Mouse (Mus musculus): ENCODE measurements around the gene Bcl2l12.
A peak's percentile ranks its signal among the peaks of the same experiment; 100 is the strongest.

Bcl2l12 gene

DNA sequence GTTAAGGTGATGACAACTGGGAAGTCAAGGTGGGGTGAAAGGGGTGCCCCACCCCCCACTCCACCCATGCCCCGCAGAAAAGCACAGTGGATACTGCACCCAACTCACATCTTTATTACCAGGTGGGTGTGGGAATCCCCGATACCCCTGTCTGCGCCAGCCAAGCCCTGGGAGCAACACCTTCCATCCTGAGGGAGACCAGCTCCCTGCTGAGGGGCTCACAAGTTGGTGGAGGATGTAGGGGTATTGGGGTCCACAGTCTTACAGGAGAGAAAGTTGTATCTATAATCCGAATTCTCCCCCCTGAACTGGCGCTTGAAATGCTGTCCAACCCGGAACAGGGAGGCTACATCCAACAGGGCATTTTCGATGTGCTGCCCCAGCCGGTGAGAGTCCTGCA lies 39.2 kb downstream of the Bcl2l12 start:
- DNase-seq (ENCODE audit: low spot score): no peak

DNA sequence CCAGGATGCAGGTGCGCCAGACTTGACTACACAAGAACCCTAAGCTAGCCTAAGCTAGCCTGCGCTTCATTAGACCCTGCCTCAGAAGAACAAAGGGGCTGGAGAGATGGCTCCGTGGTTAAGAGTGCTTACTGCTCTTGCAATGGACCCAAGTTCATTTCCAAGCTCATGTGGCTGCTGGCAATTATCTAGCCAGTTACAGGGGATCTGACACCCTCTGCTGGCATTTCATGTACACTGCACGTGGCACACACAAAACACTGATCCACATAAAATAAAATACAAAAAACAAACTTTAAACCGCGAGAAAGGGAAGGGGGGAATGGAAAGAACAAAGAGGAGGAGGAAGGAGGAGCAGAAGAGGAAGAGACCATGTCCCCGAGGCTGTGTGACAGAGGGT lies 40.3 kb downstream of the Bcl2l12 start:
- no peak for DNase-seq (ENCODE audit: low spot score)

DNA sequence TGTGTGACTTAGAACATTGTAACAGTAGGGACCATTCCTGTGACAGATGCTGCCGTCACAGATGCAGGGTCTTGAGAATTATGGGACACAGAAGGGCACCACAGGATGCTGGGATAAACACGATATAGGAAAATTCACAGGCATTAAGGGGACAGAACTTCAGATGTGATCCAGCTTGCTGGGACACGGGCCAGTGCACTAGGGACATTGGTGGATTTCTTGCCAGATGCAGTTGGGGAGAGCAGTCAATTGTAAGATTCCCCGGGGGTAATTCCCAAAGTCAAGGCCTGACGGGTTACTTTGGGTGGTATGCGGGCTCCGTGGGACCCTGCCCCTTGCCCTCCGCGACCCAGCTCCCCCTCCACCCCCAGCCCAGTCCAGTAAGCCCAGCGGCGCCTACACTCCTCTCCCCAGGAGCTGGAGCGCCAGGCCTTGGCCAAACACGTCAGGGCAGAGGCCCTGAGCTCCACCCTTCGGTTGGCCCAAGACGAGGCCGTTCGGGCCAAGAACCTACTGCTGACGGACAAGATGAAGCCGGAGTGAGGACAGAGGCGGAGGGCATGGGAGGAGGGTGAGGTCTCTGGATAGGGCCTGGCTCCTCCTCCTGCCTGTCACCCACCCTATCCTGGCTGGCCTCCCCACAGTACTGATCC lies 41.2 kb downstream of the Bcl2l12 start:
- DNase-seq (ENCODE audit: low spot score): no peak

DNA sequence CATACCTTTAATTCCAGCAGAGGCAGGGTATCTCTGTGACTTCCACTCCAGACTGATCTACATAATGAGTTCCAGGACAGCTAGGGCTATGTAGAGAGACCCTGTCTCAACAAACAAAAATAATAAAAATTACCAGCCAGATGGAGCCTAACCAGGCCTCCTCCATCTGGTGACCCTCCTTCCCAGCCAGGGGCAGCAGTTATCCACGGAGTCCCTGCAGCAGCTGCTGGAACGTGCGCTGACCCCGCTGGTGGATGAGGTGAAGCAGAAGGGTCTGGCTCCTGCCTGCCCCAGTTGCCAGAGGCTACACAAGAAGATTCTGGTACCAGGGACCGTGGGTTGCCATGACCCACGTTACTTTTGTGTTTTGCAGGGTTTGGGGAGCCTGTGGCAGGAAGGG lies 42.2 kb downstream of the Bcl2l12 start:
- DNase-seq (ENCODE audit: low spot score): no peak

DNA sequence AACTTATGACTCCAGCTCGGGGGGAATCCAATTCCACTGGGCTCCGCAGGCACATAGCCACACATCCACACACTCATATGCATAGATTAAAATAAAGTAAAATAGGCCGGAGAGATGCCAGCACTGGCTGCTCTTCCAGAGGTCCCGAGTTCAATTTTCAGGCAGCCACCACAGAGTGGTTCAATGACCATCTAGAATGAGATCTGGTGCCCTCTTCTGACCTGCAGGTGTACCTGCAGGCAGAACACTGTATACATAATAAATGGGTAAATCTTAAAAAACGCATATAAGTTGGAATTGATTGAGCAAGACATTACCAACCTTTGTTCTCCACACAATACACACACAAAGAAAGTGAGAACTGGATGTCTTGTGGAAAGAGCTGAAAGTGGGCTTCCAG lies 42.9 kb downstream of the Bcl2l12 start:
- no peak for DNase-seq (ENCODE audit: low spot score)

DNA sequence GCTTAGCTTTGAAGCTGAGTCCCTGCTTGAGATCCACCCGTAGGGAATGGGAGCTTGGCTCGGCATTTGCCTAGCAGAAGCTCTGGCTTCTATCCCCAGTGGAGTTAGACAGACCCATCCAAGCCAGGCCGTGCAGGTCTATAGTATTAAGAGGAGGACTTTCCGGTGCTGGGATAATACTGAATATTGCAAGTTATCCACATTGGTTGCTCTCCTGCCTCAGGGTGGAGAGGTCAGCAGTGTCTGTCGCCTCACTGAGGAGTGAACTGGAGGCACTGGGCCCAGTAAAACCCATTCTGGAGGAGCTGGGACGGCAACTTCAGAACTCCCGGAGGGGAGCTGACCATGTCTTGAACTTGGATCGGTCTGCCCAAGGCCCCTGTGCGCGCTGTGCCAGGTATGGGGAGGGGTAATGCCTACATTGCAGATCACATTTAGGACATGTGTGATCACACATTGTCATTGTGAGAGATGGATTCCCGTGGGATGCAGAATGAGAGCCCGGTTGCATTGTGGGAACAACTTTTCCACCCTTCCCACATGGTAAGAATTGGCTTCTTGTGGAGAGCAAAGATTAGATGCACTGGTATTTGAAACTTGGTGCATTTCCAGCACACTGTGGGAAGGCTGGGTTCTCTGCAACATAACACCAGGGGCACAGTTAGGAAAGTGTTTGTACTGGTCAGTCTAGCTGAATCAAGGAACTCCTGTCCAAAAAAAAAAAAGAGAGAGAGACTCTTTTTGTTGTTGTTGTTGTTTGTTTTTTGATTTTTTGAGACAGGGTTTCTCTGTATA lies 44.2 kb downstream of the Bcl2l12 start:
- DNase-seq (ENCODE audit: low spot score): no peak

DNA sequence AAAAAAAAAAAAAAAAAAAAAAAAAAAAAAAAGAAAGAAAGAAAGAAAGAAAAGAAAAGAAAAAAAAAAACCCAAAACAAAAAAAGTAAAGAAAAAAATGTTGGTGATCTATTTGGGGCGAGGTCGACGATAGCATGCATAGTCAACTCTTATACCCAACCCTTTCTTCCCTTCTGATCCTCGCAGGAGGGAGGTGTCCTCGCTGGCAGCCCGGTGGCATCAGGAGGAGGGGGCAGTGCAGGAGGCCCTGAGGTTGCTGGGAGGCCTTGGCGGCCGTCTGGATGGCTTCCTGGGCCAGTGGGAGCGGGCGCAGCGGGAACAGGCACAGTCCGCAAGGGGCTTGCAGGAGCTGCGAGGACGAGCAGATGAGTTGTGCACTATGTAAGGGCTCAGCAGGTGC lies 45.0 kb downstream of the Bcl2l12 start:
- DNase-seq (ENCODE audit: low spot score): no peak

DNA sequence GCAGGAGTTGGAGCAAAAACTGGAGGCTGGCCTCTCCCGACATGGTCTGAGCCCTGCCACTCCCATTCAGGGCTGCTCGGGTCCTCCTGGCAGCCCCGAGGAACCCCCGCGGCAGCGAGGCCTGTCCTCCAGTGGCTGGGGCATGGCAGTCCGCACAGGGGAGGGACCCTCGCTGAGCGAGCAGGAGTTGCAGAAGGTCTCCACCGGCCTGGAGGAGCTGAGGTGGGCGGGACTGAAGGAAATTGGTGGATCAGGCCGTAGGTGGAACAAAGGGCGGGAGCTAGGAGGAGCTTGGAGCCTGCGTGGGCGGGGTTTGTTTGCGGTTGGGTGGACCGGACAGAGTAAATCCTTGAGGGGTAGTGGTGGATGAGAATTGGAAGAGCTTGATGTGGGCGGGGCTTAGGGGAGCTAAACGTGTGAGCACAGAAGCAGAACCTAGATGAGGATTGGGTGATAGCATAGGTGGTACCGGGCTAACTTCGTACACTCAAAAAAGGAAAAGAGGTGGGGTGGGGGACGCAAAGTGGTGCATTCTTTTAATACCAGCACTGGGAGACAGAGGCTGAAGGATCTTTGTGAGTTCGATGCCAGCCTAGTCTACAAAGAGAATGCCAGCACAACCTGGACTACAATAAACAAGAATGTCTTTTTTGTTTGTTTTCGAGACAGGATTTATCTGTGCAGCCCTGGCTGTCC lies 45.8 kb downstream of the Bcl2l12 start:
- DNase-seq (ENCODE audit: low spot score): peak; percentile 96

DNA sequence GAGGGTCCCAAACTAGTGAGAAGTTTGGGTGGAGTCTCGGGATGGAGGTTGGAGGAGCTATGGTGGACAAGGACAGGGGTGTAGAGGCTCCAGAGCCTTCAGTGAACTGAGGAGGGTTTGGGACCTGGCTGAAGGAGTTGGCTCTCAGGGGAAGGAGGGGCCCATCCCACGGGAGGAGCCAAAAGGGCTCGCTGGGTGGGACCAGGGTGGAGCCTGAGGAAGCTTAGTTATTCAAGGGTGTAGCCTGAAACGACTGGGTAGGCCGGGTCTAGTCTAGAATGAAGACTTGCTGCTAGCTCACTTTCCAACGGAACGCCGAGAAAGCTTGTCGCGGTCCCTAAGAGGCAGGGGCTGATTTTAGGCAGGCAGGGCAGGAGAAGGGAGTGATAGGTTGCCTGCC lies 46.6 kb downstream of the Bcl2l12 start:
- DNase-seq (ENCODE audit: low spot score): peak; percentile 67

DNA sequence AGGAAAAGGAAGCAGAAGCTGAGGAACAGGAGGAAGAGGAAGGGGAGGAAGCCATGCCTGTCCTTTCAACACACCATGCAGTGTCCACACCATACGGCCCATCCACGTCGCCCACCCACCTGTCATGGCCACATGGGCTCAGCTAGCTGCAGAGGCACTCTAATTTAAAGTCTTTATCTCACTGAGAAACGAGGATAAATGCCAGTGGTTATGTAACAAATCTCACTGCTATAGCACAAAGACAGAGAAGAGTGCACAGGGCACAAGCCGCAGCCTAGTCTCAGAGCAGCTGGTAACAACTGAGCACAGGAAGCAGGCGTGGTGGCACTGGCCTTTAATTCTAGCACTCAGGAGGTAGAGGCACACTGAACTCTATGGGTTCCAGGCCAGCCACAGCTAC lies 48.6 kb downstream of the Bcl2l12 start:
- no peak for DNase-seq (ENCODE audit: low spot score)

DNA sequence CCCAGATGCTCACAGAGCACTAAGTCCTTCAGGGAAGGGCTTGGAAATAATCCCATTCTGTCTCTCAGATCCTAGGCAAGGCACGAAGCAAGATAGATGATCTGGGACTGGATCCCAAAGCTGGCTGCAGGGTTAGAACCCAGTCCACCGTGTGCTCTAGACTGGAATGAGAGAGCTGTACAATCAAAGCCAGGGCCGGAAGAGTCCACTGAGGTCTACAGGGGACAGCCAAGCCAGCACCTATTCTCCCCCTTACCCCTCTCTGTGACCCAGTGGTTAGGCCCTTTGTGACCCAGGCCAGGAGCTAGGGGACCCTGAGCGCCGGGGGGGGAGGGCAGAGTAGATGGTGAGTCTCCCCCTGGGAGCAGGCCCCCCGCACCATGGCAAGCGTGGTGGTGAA lies 55.6 kb downstream of the Bcl2l12 start, which contains the start of gene Tsks:
TSS of gene Tsks (plus strand) at position 301 of the 400 bp plus-strand sequence.
- no peak for DNase-seq (ENCODE audit: low spot score)

Measured in yolk sac, embryonic 10.5 days (tissue).